Mouse (Mus musculus): ENCODE results near the gene Wfikkn1. TPM values are rescaled to one million over a fixed set of nuclear protein-coding genes. Genes with fewer than 3 reads are reported as not detected.

Wfikkn1 gene
- total and polyA plus RNA-seq, 2 experiments from 2014 or later = 0.11 TPM; not detected in 1

GRCm38 (mm10) chr17:25837533-25837932 is 43.1 kb downstream of the Wfikkn1 start:
- 32% methylated on average over 3 of the region's 3 CpGs for WGBS
- no peak overlapping the region; the same call in 1 of the 2 replicates for H3K9ac ChIP-seq (replicated peaks; ENCODE audit: low read depth, low read length)
- TF ChIP-seq CTCF (IDR thresholded peaks at IDR 0.05; ENCODE audit: low read depth) (no peak), EP300 (IDR thresholded peaks at IDR 0.05; ENCODE audit: low read depth) (no peak)
- no peaks in the 10 kb centered on the region for H3K9me3 ChIP-seq (replicated peaks; ENCODE audit: control insufficient read depth, low read length)
- H3K4me3 ChIP-seq (ENCODE audit: low read depth, low read length) = no peak overlapping the region
- peaks cover 47% of the 10 kb centered on the region for H3K36me3 ChIP-seq (replicated peaks; ENCODE audit: control insufficient read depth, insufficient read depth, low read length)
- H3K27ac ChIP-seq (ENCODE audit: low read depth) = peak overlapping the region; percentile 77
- no peak for DNase-seq (ENCODE audit: low spot score)
- 0 out of 2 replicates have a peak overlapping the region, but pooled peaks have one; percentile 86 for H3K4me2 ChIP-seq (ENCODE audit: low read depth, low read length)
- ATAC-seq (ENCODE audit: insufficient read depth, low read depth) = no peak
- H3K4me1 ChIP-seq (ENCODE audit: control insufficient read depth, insufficient read depth) = peaks cover 29% of the 10 kb centered on the region
- no peaks in the 10 kb centered on the region for H3K27me3 ChIP-seq (ENCODE audit: control insufficient read depth, insufficient read depth, low read length)

- Histone ChIP-seq H3K4me1 (ENCODE audit: control insufficient read depth, insufficient read depth) (peaks cover 31% of the 10 kb centered on the region), H3K4me2 (ENCODE audit: low read depth, low read length) (peak within 1 kb of the TSS; percentile 86), H3K9me3 (replicated peaks; ENCODE audit: control insufficient read depth, low read length) (no peaks in the 10 kb centered on the region), H3K9ac (replicated peaks; ENCODE audit: low read depth, low read length) (peak within 1 kb of the TSS; percentile 57), H3K27ac (ENCODE audit: low read depth) (peak within 1 kb of the TSS; percentile 77), H3K36me3 (replicated peaks; ENCODE audit: control insufficient read depth, insufficient read depth, low read length) (peaks cover 42% of the 10 kb centered on the region), H3K4me3 (ENCODE audit: low read depth, low read length) (peak within 1 kb of the TSS; percentile 48), H3K27me3 (ENCODE audit: control insufficient read depth, insufficient read depth, low read length) (no peaks in the 10 kb centered on the region)
- DNase-seq (ENCODE audit: low spot score) (peak; percentile 61), ATAC-seq (ENCODE audit: insufficient read depth, low read depth) (peak; percentile 7)
- WGBS = under 1% methylated on average over 29 of the region's 29 CpGs
- TF ChIP-seq CTCF (IDR thresholded peaks at IDR 0.05; ENCODE audit: low read depth) (no peak), EP300 (IDR thresholded peaks at IDR 0.05; ENCODE audit: low read depth) (no peak)
Observed at GRCm38 (mm10) chr17:25837076-25837410, 43.6 kb downstream of the Wfikkn1 start, which contains the start of gene Rhbdl1. Rhbdl1 (minus strand) TSS chr17:25837295.

- WGBS = 21% methylated on average over 23 of the region's 23 CpGs
- H3K36me3 ChIP-seq (replicated peaks; ENCODE audit: control insufficient read depth, insufficient read depth, low read length) = peaks cover 38% of the 10 kb centered on the region
- peak overlapping the region; percentile 48 for H3K4me3 ChIP-seq (ENCODE audit: low read depth, low read length)
- peak overlapping the region; percentile 57 for H3K9ac ChIP-seq (replicated peaks; ENCODE audit: low read depth, low read length)
- no peaks in the 10 kb centered on the region for H3K27me3 ChIP-seq (ENCODE audit: control insufficient read depth, insufficient read depth, low read length)
- H3K27ac ChIP-seq (ENCODE audit: low read depth) = peak overlapping the region; percentile 77
- peak overlapping the region; percentile 86 for H3K4me2 ChIP-seq (ENCODE audit: low read depth, low read length)
- H3K9me3 ChIP-seq (replicated peaks; ENCODE audit: control insufficient read depth, low read length) = no peaks in the 10 kb centered on the region
- DNase-seq (ENCODE audit: low spot score) = no peak
- H3K4me1 ChIP-seq (ENCODE audit: control insufficient read depth, insufficient read depth) = peaks cover 36% of the 10 kb centered on the region
- no peak for TF ChIP-seq CTCF (IDR thresholded peaks at IDR 0.05; ENCODE audit: low read depth)
- no peak for TF ChIP-seq EP300 (IDR thresholded peaks at IDR 0.05; ENCODE audit: low read depth)
- ATAC-seq (ENCODE audit: insufficient read depth, low read depth) = no peak
Observed at GRCm38 (mm10) chr17:25836397-25837075, 44.1 kb downstream of the Wfikkn1 start.

GRCm38 (mm10) chr17:25835816-25836215 is 44.8 kb downstream of the Wfikkn1 start:
- 92% methylated on average over 16 of the region's 16 CpGs for WGBS
- no peak for ATAC-seq (ENCODE audit: insufficient read depth, low read depth)

GRCm38 (mm10) chr17:25835301-25835700 is 45.4 kb downstream of the Wfikkn1 start:
- peaks cover 38% of the 10 kb centered on the region for H3K36me3 ChIP-seq (replicated peaks; ENCODE audit: control insufficient read depth, insufficient read depth, low read length)
- H3K27ac ChIP-seq (ENCODE audit: low read depth) = no peak overlapping the region
- 95% methylated on average over 7 of the region's 7 CpGs for WGBS
- TF ChIP-seq EP300 (IDR thresholded peaks at IDR 0.05; ENCODE audit: low read depth) = no peak
- no peak for TF ChIP-seq CTCF (IDR thresholded peaks at IDR 0.05; ENCODE audit: low read depth)
- ATAC-seq (ENCODE audit: insufficient read depth, low read depth) = no peak
- peak overlapping the region; percentile 95; the same call in 1 of the 2 replicates for H3K4me2 ChIP-seq (ENCODE audit: low read depth, low read length)
- peaks cover 43% of the 10 kb centered on the region for H3K4me1 ChIP-seq (ENCODE audit: control insufficient read depth, insufficient read depth)
- H3K9ac ChIP-seq (replicated peaks; ENCODE audit: low read depth, low read length) = no peak overlapping the region
- H3K27me3 ChIP-seq (ENCODE audit: control insufficient read depth, insufficient read depth, low read length) = no peaks in the 10 kb centered on the region
- no peak for DNase-seq (ENCODE audit: low spot score)
- H3K9me3 ChIP-seq (replicated peaks; ENCODE audit: control insufficient read depth, low read length) = no peaks in the 10 kb centered on the region
- H3K4me3 ChIP-seq (ENCODE audit: low read depth, low read length) = no peak overlapping the region

More at GRCm38 (mm10) chr17:25835816-25836215, 44.8 kb downstream of the Wfikkn1 start:
- H3K4me1 ChIP-seq (ENCODE audit: control insufficient read depth, insufficient read depth) = peaks cover 43% of the 10 kb centered on the region
- peak overlapping the region; percentile 95; the same call in 1 of the 2 replicates for H3K4me2 ChIP-seq (ENCODE audit: low read depth, low read length)
- no peak for DNase-seq (ENCODE audit: low spot score)
- H3K4me3 ChIP-seq (ENCODE audit: low read depth, low read length) = no peak overlapping the region
- 0 out of 2 replicates have a peak overlapping the region, but pooled peaks have one; percentile 57 for H3K9ac ChIP-seq (replicated peaks; ENCODE audit: low read depth, low read length)
- H3K27me3 ChIP-seq (ENCODE audit: control insufficient read depth, insufficient read depth, low read length) = no peaks in the 10 kb centered on the region
- H3K9me3 ChIP-seq (replicated peaks; ENCODE audit: control insufficient read depth, low read length) = no peaks in the 10 kb centered on the region
- peak overlapping the region; percentile 77 for H3K27ac ChIP-seq (ENCODE audit: low read depth)
- H3K36me3 ChIP-seq (replicated peaks; ENCODE audit: control insufficient read depth, insufficient read depth, low read length) = peaks cover 38% of the 10 kb centered on the region
- TF ChIP-seq CTCF (IDR thresholded peaks at IDR 0.05; ENCODE audit: low read depth) (no peak), EP300 (IDR thresholded peaks at IDR 0.05; ENCODE audit: low read depth) (no peak)
